Mouse (Mus musculus): ENCODE measurements at regions not wholly inside any gene's neighbourhood (a gene's known extent, or its start where the extent isn't known, plus 50 kb on each side); places are given as distances from the start of the nearest gene placed in this dataset.

GRCm38 (mm10) chr9:63850316-63850693 lies 92.5 kb upstream of the Smad3 start:
- no peak for DNase-seq (ENCODE audit: low read depth)

DNA sequence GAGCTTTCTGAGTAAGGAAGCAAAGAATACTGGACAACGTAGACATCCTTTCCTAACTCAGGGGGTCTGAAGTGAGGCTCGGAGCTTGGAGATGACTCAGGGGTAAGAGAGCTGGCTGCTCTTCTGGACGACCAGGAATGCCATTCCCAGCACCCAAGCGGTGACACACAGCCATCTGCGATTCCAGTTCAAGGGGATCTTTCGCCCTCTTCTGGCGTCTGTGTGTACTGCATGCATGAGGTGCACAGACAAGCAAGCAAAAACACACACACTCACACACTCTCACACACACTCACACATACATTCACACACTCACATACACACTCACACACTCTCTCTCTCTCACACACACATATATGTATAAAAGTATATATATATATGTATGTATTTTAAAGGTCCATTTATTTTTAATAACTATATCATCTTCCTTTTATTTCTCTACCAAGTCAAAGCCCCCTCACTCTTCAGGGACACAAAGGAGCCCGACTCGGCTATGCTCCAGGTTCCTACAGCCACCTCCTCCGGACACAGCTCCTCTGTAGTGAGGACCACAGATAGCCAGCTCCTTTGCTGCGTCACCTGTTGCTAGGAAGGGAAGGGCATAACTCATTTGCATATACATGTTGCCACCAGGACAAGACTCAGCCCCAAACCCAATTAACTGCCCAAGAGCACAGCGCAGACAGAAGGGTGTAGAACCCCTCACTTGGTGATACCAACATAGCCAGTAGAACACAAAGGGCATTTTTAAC lies 91.9 kb upstream of the Smad3 start:
- peak; percentile 32 for DNase-seq (ENCODE audit: low read depth)

GRCm38 (mm10) chr9:63843883-63844485 lies 86.2 kb upstream of the Smad3 start:
- peak; percentile 89 for DNase-seq (ENCODE audit: low read depth)

GRCm38 (mm10) chr9:63843431-63843830 lies 85.6 kb upstream of the Smad3 start:
- DNase-seq (ENCODE audit: low read depth), result no peak

DNA sequence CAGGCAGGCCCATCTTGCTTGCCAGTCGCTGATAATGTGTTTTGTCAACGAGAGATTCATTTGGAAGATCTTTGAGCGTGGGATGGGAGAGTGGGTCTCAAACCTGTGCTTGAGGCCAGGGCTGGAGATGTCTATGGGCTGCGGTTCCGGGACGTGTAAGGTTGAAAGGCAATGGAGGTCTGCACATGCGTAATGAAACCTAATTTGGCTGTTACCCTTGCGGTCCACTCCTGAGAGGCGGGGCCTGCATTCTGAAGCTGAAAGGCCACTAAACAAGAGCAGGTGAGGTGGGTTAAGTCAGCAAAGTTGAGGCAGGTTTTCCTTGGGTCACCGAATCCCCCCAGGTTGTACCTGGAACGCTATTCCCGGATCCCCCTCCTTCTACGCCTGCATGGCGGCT lies 83.3 kb upstream of the Smad3 start:
- DNase-seq (ENCODE audit: low read depth), result no peak

DNA sequence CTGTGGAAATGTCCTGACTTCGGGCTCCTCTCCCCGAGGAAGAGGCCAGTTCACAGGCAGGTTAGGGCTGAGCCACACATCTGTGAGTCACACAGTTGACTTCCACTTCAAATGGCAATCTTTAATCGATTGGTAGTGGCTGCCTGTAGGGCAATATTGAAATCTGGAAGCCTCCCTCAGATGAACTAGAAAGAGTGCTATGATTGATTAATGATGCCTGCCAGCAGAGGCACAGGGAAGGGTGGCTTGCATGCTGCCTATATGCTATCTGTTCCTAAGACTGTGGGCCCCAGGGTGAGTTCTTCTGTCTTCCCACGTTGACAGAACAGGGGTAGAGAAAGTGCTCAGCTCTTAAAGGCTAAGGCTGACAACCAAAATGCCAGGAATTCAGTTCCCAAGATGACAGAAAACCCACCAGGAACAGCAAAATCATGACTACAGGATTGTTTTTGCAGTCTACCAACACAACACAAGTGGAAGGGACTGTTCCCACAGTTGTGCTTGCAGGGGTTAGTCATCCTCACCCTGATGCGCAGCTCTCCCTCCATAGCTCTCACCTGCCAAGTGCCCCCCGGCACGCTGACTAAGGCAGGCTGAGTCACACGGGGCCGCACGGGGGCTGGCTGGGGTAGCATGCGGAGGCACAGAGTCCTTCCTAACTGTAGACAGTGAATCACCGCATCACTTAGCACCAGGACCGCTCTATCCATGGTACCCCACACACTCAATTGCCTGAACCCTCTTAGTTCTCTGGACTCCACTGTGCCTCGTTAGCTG lies 81.4 kb upstream of the Smad3 start:
- peak; percentile 92 for DNase-seq (ENCODE audit: low read depth)

DNA sequence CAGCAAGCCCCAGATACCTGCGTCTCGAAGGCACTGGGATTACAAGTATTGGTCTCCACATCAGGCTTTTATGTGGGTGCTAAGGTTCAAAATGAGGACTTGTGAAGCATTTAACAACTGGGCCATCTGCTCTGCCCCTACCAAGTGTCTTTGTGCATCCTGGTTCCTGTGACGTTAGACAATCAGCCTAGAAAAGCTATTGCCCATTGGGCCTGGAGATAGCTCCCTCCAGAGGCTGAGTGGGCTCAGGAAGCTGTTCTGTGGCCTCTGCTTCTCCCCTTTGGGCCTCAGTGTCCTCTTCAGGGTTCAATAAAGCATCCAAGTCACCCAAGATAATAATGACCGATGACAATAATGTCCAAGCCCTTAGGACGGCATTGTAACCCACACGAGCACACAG lies 79.8 kb upstream of the Smad3 start:
- DNase-seq (ENCODE audit: low read depth), result no peak

DNA sequence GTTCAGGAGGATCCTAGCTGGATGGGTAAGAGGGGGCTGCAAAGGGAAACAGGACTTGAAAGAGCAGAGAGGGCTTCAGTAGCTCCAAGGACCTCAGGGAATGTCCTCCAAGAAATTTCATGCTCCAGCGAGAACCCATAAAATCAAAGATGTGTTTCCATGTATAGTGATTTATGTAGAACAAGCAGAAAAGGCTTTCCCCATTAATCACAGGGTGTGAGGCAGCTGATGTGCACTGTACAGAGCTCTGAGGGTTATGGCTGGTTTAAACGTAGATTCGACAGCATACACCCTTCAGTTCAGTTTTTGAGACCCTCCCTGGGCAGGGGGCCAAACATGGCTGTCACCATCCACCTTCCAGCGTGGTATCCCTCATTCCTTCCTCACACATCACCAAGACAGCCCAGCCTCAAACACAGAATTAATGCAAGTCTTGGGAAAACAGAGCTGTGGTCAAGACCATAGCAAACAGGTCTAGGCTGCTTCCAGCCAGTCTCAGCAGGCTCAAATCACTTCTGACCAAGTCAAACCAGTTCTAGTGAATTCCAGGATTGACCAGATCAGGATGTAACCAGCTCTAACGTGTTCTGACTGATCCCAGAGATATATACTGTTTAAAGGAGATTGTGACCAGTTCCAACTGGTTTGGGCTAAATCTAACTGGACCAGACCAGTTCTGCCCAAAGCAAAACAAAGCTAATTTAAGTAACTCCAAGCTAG lies 78.9 kb upstream of the Smad3 start:
- peak; percentile 43 for DNase-seq (ENCODE audit: low read depth)

DNA sequence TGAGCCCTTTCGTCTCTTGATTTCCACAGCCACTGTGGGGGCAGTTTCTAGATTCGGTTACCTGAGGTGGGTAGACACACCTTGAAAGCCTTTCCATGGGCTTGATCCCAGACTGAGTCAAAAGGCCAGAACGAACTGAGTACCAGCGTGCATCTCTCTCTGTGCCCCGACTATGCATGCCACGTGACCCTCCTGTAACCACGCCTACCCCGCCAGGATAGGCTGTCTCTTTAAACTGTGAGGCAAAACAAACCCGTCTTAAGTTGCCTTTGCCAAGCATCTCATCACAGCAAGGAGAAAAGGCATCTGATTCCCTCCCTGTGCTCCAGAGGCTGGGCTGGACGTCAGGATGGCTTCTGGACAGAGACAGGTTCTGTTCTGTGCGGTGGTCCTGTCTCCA lies 78.2 kb upstream of the Smad3 start:
- no peak for DNase-seq (ENCODE audit: low read depth)

DNA sequence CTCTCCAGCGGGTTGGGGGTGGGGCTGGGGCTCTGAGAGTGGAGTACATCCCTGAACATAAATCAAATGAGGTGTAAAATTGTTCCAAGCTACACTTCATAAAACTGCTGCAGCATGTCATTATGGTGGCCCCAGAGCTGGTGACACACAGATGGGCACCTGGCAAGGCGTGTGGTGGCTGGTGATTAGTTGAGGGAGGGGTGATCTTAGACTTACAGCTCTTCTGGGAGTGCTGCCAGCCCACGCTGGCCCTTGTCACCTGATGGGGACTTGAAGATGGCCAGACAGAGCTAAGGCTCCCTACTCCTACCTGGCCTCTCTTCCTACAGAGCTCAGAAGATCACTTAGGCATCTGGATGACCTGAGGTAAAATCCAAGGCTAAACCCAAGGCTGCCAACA lies 76.6 kb upstream of the Smad3 start:
- DNase-seq (ENCODE audit: low read depth), result no peak

DNA sequence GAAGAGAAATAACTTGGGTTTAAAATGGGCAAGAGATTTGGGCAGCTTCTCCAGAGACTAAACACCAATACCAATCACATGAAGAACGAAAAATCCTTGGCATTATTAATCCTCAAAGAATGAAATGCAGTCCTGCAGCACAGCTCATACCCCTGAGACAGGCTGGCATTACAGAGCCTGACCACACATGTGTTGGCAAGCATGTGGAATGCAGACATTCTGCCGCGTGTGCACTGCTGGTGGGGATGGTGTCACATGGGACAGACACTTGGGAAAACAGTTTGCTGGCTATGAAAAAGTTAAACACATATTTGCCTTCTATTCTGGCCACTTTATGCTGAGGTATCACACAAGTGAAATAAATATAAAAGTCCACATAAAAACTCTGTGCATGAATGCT lies 60.4 kb upstream of the Smad3 start:
- DNase-seq (ENCODE audit: low read depth), result no peak

GRCm38 (mm10) chr9:63816540-63816939 lies 58.7 kb upstream of the Smad3 start:
- DNase-seq (ENCODE audit: low read depth), result peak; percentile 19

DNA sequence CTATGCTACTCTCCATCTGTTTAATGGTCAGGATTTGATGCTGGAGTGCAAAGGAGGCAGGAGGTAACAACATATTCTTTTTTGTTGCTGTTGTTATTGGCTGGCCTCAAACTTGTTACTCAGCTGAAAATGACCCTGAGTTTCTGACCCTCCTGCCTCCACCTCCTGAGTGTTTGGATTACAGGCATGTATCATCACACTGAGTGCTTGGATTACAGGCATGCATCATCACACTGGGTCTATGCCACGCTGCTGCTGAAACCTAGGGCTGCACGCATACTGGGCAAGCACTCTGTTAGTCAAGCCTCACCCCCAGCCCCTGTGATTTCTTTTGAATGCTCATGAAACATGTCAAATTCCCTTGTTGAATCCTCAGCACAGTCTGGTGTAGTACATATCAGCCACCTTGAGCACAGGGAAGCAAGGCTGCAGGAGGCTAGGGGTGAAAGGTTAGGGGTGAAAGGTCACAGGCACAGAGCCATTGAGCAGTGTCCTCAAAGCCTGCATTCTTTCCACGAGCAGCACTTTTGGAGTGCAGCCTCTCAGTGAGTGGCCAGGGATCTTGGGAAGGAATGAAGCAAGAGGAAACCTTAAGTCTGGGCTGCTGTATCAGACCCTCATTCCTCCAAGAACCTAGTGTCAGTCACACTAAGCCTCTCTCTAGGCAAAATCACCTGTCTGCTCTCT lies 52.2 kb upstream of the Smad3 start:
- DNase-seq (ENCODE audit: low read depth), result peak; percentile 90
